Mouse (Mus musculus) C2C12 (cell line): ENCODE results near the gene Kcna1. TPM values are rescaled to one million over a fixed set of nuclear protein-coding genes. Genes with fewer than 3 reads are reported as not detected.

Experiments used
- H3K27me3 ChIP-seq: one replicate; pipeline ENCODE4 v1.6.1; 2011; ENCODE audit not compliant: control insufficient read depth, insufficient read depth, insufficient read length
- H3K36me3 ChIP-seq: one replicate; pipeline ENCODE4 v1.6.1; 2011; ENCODE audit not compliant: control insufficient read depth, insufficient read depth
- H3K4me3 ChIP-seq: one replicate; pipeline ENCODE4 v1.5.1; 2011; ENCODE audit warnings: mild to moderate bottlenecking, control low read depth; ENCODE audit not compliant: poor library complexity, insufficient read depth, severe bottlenecking
- H3K79me2 ChIP-seq: one replicate; pipeline ENCODE4 v1.6.1; 2011; ENCODE audit not compliant: control insufficient read depth, insufficient read depth
- H3K79me3 ChIP-seq: one replicate; pipeline ENCODE4 v1.6.1; 2011; ENCODE audit warnings: low read depth, control low read depth
- H3ac ChIP-seq: one replicate; pipeline ENCODE3; 2011; ENCODE audit warnings: low read depth; ENCODE audit not compliant: control insufficient read depth, insufficient read length
- CEBPB ChIP-seq: IDR thresholded peaks from one replicate; pipeline ENCODE4 v1.6.1; 2011; ENCODE audit warnings: low read depth, mild to moderate bottlenecking, control low read depth, moderate library complexity
- CTCF ChIP-seq: IDR thresholded peaks from one replicate; pipeline ENCODE4 v1.5.1; 2011; ENCODE audit not compliant: control insufficient read depth, insufficient read depth, insufficient read length
- FOSL1 ChIP-seq: IDR thresholded peaks from one replicate; pipeline ENCODE4 v1.8.0; 2011; ENCODE audit warnings: mild to moderate bottlenecking, low read length; ENCODE audit not compliant: poor library complexity, insufficient read depth, severe bottlenecking
- MAX ChIP-seq: IDR thresholded peaks from one replicate; pipeline ENCODE4 v1.6.1; 2011; ENCODE audit warnings: mild to moderate bottlenecking, control low read depth
- MYOD1 ChIP-seq: IDR thresholded peaks from one replicate; pipeline ENCODE4 v1.6.1; 2011; ENCODE audit warnings: low read depth; ENCODE audit not compliant: control insufficient read depth, insufficient read length
- MYOG ChIP-seq: IDR thresholded peaks from one replicate; pipeline ENCODE4 v1.6.1; 2011; ENCODE audit not compliant: control insufficient read depth, insufficient read length; ENCODE audit errors: extremely low read depth
- USF1 ChIP-seq: IDR thresholded peaks from one replicate; pipeline ENCODE4 v1.6.1; 2011; ENCODE audit warnings: low read depth, mild to moderate bottlenecking, control low read depth, moderate library complexity
- long read RNA-seq, 2 experiments: library from polyadenylated mRNA; unstranded; transcript quantifications; one replicate each; pipeline ENCODE4 v2.0.0; 2019 to 2020
- polyA plus RNA-seq: library from polyadenylated mRNA; unstranded; fragments of >200 nt; fragmentation: generic; extraction: Trizol; gene quantifications from one replicate; pipeline ENCODE4 v1.2.1, GENCODE M21; 2012; ENCODE audit warnings: missing spikeins

The Kcna1 gene
- polyA plus RNA-seq, result not detected
- long read RNA-seq, experiment 1, result 0 reads
- long read RNA-seq, experiment 2, result 0 reads

GRCm38 (mm10) chr6:126646381-126646780 is at the start of gene Kcna1:
Gene Kcna1, minus strand, starts transcription at chr6:126646384.
- Histone ChIP-seq H3ac (no peak within 1 kb of the TSS), H3K4me3 (no peak within 1 kb of the TSS), H3K27me3 (peaks cover 72% of the 10 kb centered on the region), H3K79me3 (no peaks in the 10 kb centered on the region), H3K36me3 (no peaks in the 10 kb centered on the region), H3K79me2 (no peaks in the 10 kb centered on the region)
- TF ChIP-seq MYOD1, result no peak
- TF ChIP-seq CTCF, result no peak
- no peak for TF ChIP-seq USF1
- no peak for TF ChIP-seq FOSL1
- TF ChIP-seq MAX, result no peak
- TF ChIP-seq CEBPB, result no peak
- TF ChIP-seq MYOG, result no peak

GRCm38 (mm10) chr6:126687120-126687519 is 40.9 kb upstream of the Kcna1 start:
- Histone ChIP-seq H3K36me3 (no peaks in the 10 kb centered on the region), H3K79me2 (no peaks in the 10 kb centered on the region), H3K79me3 (no peaks in the 10 kb centered on the region), H3K4me3 (no peak overlapping the region), H3K27me3 (peaks cover 14% of the 10 kb centered on the region), H3ac (no peak overlapping the region)
- TF ChIP-seq CTCF, result no peak
- no peak for TF ChIP-seq MYOD1
- TF ChIP-seq MYOG, result no peak
- no peak for TF ChIP-seq CEBPB
- TF ChIP-seq USF1, result no peak
- no peak for TF ChIP-seq FOSL1
- TF ChIP-seq MAX, result no peak

DNA sequence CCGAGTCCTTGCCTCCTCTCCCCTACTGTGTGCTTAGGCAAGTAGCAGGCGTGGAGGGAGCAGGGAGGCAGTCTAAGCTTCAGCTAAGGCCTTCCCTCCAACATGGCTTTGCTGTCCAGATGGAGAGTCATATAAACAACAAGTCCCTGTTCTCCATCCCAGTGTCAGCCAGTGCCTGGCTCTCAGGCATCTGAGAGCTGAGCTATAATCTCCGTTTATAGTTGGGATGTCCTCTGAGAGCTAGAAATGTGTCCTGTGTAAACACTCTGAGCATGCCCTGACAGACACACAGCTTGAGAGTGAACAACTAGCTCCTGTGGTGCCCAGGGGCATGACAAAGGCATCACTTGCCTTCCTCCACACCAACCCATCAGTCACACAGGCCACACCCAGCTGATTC is 39.0 kb upstream of the Kcna1 start:
- no peak for TF ChIP-seq FOSL1
- Histone ChIP-seq H3ac (no peak overlapping the region), H3K4me3 (no peak overlapping the region)

GRCm38 (mm10) chr6:126678961-126679360 is 32.8 kb upstream of the Kcna1 start:
- H3K79me2 ChIP-seq, result no peaks in the 10 kb centered on the region
- H3K27me3 ChIP-seq, result peaks cover 30% of the 10 kb centered on the region
- TF ChIP-seq MAX (no peak), CTCF (no peak), FOSL1 (no peak), MYOD1 (no peak), MYOG (no peak), USF1 (no peak), CEBPB (no peak)
- H3K36me3 ChIP-seq, result no peaks in the 10 kb centered on the region
- H3ac ChIP-seq, result no peak overlapping the region
- H3K79me3 ChIP-seq, result no peaks in the 10 kb centered on the region
- no peak overlapping the region for H3K4me3 ChIP-seq

More for the DNA sequence above, 39.0 kb upstream of the Kcna1 start:
- H3K79me3 ChIP-seq, result no peaks in the 10 kb centered on the region
- H3K79me2 ChIP-seq, result no peaks in the 10 kb centered on the region
- peaks cover 14% of the 10 kb centered on the region for H3K27me3 ChIP-seq
- no peaks in the 10 kb centered on the region for H3K36me3 ChIP-seq

- no peak overlapping the region for H3ac ChIP-seq
- peaks cover 12% of the 10 kb centered on the region for H3K27me3 ChIP-seq
- H3K79me2 ChIP-seq, result no peaks in the 10 kb centered on the region
- TF ChIP-seq MAX (no peak), USF1 (no peak), FOSL1 (no peak), CTCF (no peak), CEBPB (no peak), MYOG (no peak), MYOD1 (no peak)
- H3K36me3 ChIP-seq, result no peaks in the 10 kb centered on the region
- H3K79me3 ChIP-seq, result no peaks in the 10 kb centered on the region
- no peak overlapping the region for H3K4me3 ChIP-seq
Measured at GRCm38 (mm10) chr6:126667001-126667400, 20.8 kb upstream of the Kcna1 start.

GRCm38 (mm10) chr6:126666091-126666490 is 19.9 kb upstream of the Kcna1 start:
- no peak overlapping the region for H3ac ChIP-seq
- no peaks in the 10 kb centered on the region for H3K79me2 ChIP-seq
- no peaks in the 10 kb centered on the region for H3K36me3 ChIP-seq
- H3K79me3 ChIP-seq, result no peaks in the 10 kb centered on the region
- no peak for TF ChIP-seq MAX
- no peak for TF ChIP-seq USF1
- TF ChIP-seq CEBPB, result no peak
- no peak for TF ChIP-seq CTCF
- TF ChIP-seq FOSL1, result no peak
- TF ChIP-seq MYOD1, result no peak
- TF ChIP-seq MYOG, result no peak
- H3K27me3 ChIP-seq, result peaks cover 14% of the 10 kb centered on the region
- H3K4me3 ChIP-seq, result no peak overlapping the region

DNA sequence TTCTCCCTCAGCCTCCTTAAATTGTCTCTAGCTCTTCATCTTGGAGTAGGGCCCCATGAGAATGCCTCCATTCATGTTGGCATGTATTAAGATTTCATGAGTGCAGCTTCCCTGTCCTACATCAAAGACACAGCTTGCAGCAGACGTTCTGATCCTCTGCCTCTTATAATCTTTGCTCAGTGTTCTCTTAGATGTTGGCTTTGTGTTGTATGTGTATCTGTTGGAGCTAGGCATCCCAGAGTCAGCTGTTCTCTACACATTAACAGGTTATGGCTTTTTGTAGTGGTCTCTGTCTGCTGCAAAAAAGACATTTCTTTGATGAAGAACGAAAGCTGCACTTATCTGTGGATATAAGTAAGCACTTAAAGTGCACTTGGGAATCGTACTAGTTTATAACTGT is 18.4 kb upstream of the Kcna1 start:
- TF ChIP-seq MYOG (no peak), MAX (no peak), CTCF (no peak), MYOD1 (no peak), FOSL1 (no peak), CEBPB (no peak), USF1 (no peak)
- no peaks in the 10 kb centered on the region for H3K79me3 ChIP-seq
- H3ac ChIP-seq, result no peak overlapping the region
- no peaks in the 10 kb centered on the region for H3K36me3 ChIP-seq
- H3K79me2 ChIP-seq, result no peaks in the 10 kb centered on the region
- no peak overlapping the region for H3K4me3 ChIP-seq
- H3K27me3 ChIP-seq, result peaks cover 21% of the 10 kb centered on the region
